Mouse (Mus musculus) lung, postnatal 0 days (tissue): ENCODE results near the gene Arhgef19. TPM values are rescaled to one million over a fixed set of nuclear protein-coding genes. Genes with fewer than 3 reads are reported as not detected.

ENCODE experiments used
- ATAC-seq: fragments of 200-750 bp; cut with Nextera tagmentation; 2 replicates; pipeline ENCODE4 v1.8.0; 2017; ENCODE audit warnings: moderate library complexity
- DNase-seq: peaks from one replicate; pipeline ENCODE4 v3.0.0-alpha.2; 2016; ENCODE audit warnings: low spot score
- H3K27ac ChIP-seq: fragments of 300-500 bp; sonication (generic); 2 replicates; pipeline ENCODE4 v1.5.1; 2014; ENCODE audit warnings: antibody characterized with exemption, mild to moderate bottlenecking, low read length, mixed read lengths
- H3K27me3 ChIP-seq: fragments of 300-500 bp; sonication (generic); replicated peaks from 2 replicates; pipeline ENCODE4 v1.6.1; 2014; ENCODE audit warnings: low read length, mixed read lengths; ENCODE audit not compliant: insufficient read depth
- H3K36me3 ChIP-seq: fragments of 300-500 bp; sonication (generic); 2 replicates; pipeline ENCODE4 v1.6.1; 2014; ENCODE audit warnings: low read length, mixed read lengths; ENCODE audit not compliant: insufficient read depth
- H3K4me1 ChIP-seq: fragments of 300-500 bp; sonication (generic); 2 replicates; pipeline ENCODE4 v1.6.1; 2014; ENCODE audit warnings: antibody characterized with exemption, low read depth, low read length, mixed read lengths; ENCODE audit not compliant: insufficient read depth
- H3K4me2 ChIP-seq: fragments of 300-500 bp; sonication (generic); replicated peaks from 2 replicates; pipeline ENCODE4 v1.6.1; 2014; ENCODE audit warnings: low read depth, mild to moderate bottlenecking, low read length, moderate library complexity, mixed read lengths
- H3K4me3 ChIP-seq: fragments of 300-500 bp; sonication (generic); 2 replicates; pipeline ENCODE4 v1.5.1; 2014; ENCODE audit warnings: low read depth, low read length
- H3K9ac ChIP-seq: fragments of 300-500 bp; sonication (generic); replicated peaks from 2 replicates; pipeline ENCODE4 v1.6.1; 2014; ENCODE audit warnings: low read depth, mild to moderate bottlenecking
- H3K9me3 ChIP-seq: fragments of 300-500 bp; sonication (generic); 2 replicates; pipeline ENCODE4 v1.6.1; 2016; ENCODE audit warnings: low read length, mixed read lengths
- CTCF ChIP-seq: IDR thresholded peaks from 2 replicates; pipeline ENCODE4 v1.5.1; 2016; ENCODE audit warnings: antibody characterized with exemption, mild to moderate bottlenecking
- EP300 ChIP-seq: IDR thresholded peaks from 2 replicates; pipeline ENCODE4 v1.6.1; 2016; ENCODE audit warnings: antibody characterized with exemption, mild to moderate bottlenecking, control low read depth
- WGBS: fragments of 180-500 bp; shearing (Covaris S2); extraction: QIAGEN DNeasy Blood & Tissue Kit; methylation state at CpG from one replicate; pipeline ENCODE4 v1.1.7; 2014; 5-methylcytosine and 5-hydroxymethylcytosine counted together
- polyA plus RNA-seq: library from polyadenylated mRNA; unstranded; fragments of >200 nt; fragmentation: Nextera tagmentation; extraction: Ambion mirVana; gene quantifications from 2 replicates; pipeline ENCODE4 v1.2.1, GENCODE M21; 2015

Arhgef19 gene
- polyA plus RNA-seq, 1 experiment from 2014 or later, result 2.9 TPM

DNA sequence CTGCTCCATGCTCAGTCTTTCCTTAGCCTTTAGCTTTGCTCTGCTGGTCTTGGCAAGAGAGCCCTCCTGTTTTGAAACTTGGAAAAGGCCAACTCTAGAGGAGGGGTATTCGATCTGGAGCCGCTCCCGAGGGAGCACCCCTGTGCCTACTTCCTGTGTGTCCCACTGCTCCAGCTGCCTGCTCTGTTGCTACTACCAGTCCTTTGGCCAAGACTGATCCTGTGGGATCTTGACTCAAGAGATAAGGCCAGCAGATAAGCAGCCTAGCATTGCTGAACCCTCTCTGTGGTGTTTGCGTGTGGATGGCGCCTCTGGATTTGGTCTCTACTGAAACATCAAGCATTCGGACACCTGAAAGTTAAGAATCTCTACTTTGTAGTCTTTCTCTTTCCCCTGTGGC, 37.1 kb upstream of the Arhgef19 start:
- TF ChIP-seq CTCF, result no peak
- TF ChIP-seq EP300, result no peak
- 82% methylated on average over 6 of the region's 6 CpGs for whole genome bisulfite sequencing

DNA sequence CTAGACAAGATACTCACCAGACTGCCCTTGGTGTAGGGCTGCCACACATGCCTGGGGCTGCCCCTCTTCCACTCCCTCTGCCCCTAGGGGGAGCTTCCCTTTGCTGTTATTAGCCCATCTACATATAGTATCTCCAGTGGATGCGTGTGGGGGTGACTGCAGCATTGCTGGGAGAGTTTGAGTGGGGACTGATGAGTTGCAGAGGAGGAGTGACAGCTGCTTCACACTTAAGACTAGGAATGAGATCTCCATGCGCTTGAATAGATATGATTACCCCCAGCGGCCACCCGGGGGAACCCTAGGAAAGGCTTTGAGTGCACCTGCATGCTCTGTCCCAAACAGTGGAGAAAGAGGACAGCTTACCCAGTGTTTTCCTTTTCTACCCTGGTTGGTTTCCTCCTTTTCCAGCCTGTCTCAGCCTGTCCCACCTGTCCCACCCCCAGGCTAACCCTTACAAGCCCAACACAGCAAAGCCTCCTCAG, 34.7 kb upstream of the Arhgef19 start:
- ATAC-seq, result peak; percentile 59
- no peak overlapping the region for H3K27ac ChIP-seq

More for the DNA sequence above, 37.1 kb upstream of the Arhgef19 start:
- H3K36me3 ChIP-seq, result peaks cover 15% of the 10 kb centered on the region
- H3K27ac ChIP-seq, result no peak overlapping the region
- no peak overlapping the region for H3K4me2 ChIP-seq
- H3K27me3 ChIP-seq, result no peaks in the 10 kb centered on the region
- no peaks in the 10 kb centered on the region for H3K9me3 ChIP-seq
- no peaks in the 10 kb centered on the region for H3K4me1 ChIP-seq
- no peak overlapping the region for H3K4me3 ChIP-seq
- DNase-seq (no peak), ATAC-seq (no peak)
- no peak overlapping the region for H3K9ac ChIP-seq

DNA sequence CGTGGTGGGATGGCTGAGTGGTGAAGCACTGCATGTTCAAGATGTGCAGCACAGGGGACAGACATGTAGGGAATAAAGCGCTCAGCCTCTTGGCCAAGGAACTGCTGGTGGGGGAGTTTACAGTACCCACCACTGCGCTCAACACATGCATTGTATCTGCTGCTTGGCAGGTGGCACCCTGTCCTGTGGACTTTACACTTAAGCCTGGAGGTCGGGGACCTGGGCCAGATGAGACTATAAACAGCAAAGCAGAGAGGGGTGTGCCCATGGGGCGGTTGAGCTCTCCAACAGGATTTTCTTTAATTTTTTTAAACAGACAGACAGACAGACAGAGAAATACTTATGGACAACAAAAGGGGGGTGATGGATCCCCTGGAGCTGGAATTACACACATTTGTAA, 32.2 kb upstream of the Arhgef19 start:
- Histone ChIP-seq H3K27me3 (no peaks in the 10 kb centered on the region), H3K4me2 (no peak overlapping the region), H3K9me3 (no peaks in the 10 kb centered on the region), H3K4me1 (no peaks in the 10 kb centered on the region), H3K27ac (no peak overlapping the region), H3K4me3 (no peak overlapping the region), H3K36me3 (no peaks in the 10 kb centered on the region), H3K9ac (no peak overlapping the region)
- 94% methylated on average over 5 of the region's 5 CpGs for WGBS
- TF ChIP-seq CTCF (no peak), EP300 (no peak)
- no peak for DNase-seq
- ATAC-seq, result no peak

More for the DNA sequence above, 34.7 kb upstream of the Arhgef19 start:
- TF ChIP-seq EP300 (no peak), CTCF (peak; percentile 53)
- no peak overlapping the region for H3K9ac ChIP-seq
- no peaks in the 10 kb centered on the region for H3K27me3 ChIP-seq
- H3K9me3 ChIP-seq, result no peaks in the 10 kb centered on the region
- peaks cover 5% of the 10 kb centered on the region for H3K36me3 ChIP-seq
- no peaks in the 10 kb centered on the region for H3K4me1 ChIP-seq
- DNase-seq, result peak; percentile 63
- H3K4me3 ChIP-seq, result no peak overlapping the region
- WGBS, result 55% methylated on average over 4 of the region's 4 CpGs
- H3K4me2 ChIP-seq, result no peak overlapping the region

DNA sequence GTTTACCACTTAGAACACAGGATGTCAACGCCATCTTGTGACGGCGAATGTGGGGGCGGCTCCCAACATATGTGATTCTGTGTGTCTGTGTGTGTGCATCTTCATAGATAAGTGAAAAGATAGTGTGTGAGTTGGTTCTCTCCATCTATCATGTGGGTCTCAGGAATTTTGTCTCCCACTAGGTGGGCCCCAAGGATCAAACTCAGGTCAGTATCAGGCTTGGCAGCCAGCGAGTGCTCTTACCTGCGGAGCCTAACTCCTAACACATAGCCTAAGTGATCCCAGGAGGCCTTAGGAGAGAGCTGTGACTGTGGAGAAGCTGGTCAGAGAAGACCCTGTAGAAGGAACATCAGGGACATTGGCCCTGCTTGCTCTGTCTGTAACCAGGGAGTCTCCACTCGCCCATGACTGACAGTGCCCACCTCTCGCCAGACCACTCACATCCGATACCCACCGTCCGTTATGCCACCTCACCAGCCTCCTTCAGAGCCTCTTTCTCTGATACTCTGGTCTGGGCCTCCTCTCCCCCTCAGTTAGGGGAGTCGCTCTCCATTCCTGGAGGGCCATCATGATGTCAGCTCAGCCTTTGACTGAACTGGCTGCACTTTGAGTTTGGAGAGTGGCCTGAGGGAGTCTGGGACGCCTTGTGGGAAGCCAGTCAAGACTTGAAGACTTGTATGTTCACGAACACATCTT, 28.6 kb upstream of the Arhgef19 start:
- H3K9ac ChIP-seq, result no peak overlapping the region
- ATAC-seq, result peak; percentile 51

DNA sequence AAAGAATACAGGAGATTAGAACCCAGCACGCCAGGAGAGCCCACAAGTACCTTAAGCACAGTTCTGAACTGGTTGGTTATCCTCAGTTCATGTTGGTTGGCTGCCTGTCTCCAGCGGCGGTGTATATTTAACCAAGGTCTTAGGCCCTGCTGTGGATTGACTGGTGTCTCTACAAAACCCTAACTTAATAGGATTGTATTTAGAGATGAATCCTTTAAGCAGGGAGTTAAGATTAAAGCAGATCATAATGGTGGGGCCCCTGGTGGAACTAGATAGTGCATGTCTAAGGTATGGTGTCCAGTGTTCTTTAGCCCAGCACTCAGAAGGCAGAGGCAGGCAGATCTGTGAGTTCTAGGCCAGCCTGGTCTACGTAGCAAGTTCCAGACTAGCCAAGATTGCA, 27.7 kb upstream of the Arhgef19 start:
- TF ChIP-seq EP300, result no peak
- no peak for TF ChIP-seq CTCF
- Histone ChIP-seq H3K27ac (no peak overlapping the region), H3K4me1 (peaks cover 6% of the 10 kb centered on the region; the same call in 1 of the 2 replicates), H3K36me3 (no peaks in the 10 kb centered on the region), H3K4me3 (no peak overlapping the region), H3K9ac (no peak overlapping the region), H3K4me2 (no peak overlapping the region), H3K9me3 (no peaks in the 10 kb centered on the region), H3K27me3 (no peaks in the 10 kb centered on the region)
- DNase-seq (no peak), ATAC-seq (no peak)
- 91% methylated on average over 4 of the region's 4 CpGs for WGBS

More for the DNA sequence above, 28.6 kb upstream of the Arhgef19 start:
- Histone ChIP-seq H3K27me3 (no peaks in the 10 kb centered on the region), H3K9me3 (no peaks in the 10 kb centered on the region), H3K4me3 (peak overlapping the region; percentile 11; the same call in 1 of the 2 replicates), H3K36me3 (no peaks in the 10 kb centered on the region), H3K27ac (peak overlapping the region; percentile 77), H3K4me1 (peaks cover 6% of the 10 kb centered on the region; the same call in 1 of the 2 replicates), H3K4me2 (peak overlapping the region; percentile 40)
- WGBS, result 70% methylated on average over 14 of the region's 14 CpGs
- TF ChIP-seq EP300 (no peak), CTCF (no peak)
- DNase-seq, result peak; percentile 28

DNA sequence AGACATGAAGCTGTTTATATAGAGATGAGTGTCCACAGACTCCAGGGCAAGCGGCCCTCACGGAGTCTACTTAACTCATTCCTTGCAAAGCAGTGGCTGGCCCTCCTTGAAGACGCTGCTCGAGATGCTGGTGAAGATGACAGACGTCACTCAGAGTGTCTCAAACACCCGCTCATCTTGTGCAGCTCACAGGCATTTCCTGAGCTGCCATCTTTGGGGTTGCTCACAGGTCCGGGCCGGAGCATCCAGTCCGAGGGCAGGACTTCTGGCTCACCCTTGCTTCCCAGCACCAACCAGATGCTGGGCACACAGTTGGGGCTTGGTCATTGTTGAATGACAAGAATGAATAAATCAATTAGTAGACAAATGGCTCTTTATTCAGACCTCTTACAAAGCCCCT, 26.4 kb upstream of the Arhgef19 start:
- no peak for TF ChIP-seq CTCF
- no peak for TF ChIP-seq EP300
- no peaks in the 10 kb centered on the region for H3K9me3 ChIP-seq
- no peaks in the 10 kb centered on the region for H3K36me3 ChIP-seq
- ATAC-seq, result no peak
- H3K27me3 ChIP-seq, result no peaks in the 10 kb centered on the region
- H3K9ac ChIP-seq, result no peak overlapping the region
- no peak for DNase-seq
- H3K4me2 ChIP-seq, result no peak overlapping the region
- no peak overlapping the region for H3K27ac ChIP-seq
- WGBS, result 68% methylated on average over 9 of the region's 9 CpGs
- H3K4me3 ChIP-seq, result no peak overlapping the region
- peaks cover 6% of the 10 kb centered on the region; the same call in 1 of the 2 replicates for H3K4me1 ChIP-seq
